Mouse (Mus musculus) cerebellum, postnatal 36 days (tissue): ENCODE measurements around the gene Vinac1.

Source experiments
- DNase-seq, 2 experiments: peaks; one replicate each; pipeline ENCODE4 v3.0.0; 2021 to 2022; ENCODE audit warnings: mixed read lengths in 2 of 2

Gene Vinac1

GRCm38 (mm10) chr2:129047811-129048210 is at the start of gene Vinac1:
Vinac1 (minus strand) TSS chr2:129048172.
- DNase-seq, result no peak

DNA sequence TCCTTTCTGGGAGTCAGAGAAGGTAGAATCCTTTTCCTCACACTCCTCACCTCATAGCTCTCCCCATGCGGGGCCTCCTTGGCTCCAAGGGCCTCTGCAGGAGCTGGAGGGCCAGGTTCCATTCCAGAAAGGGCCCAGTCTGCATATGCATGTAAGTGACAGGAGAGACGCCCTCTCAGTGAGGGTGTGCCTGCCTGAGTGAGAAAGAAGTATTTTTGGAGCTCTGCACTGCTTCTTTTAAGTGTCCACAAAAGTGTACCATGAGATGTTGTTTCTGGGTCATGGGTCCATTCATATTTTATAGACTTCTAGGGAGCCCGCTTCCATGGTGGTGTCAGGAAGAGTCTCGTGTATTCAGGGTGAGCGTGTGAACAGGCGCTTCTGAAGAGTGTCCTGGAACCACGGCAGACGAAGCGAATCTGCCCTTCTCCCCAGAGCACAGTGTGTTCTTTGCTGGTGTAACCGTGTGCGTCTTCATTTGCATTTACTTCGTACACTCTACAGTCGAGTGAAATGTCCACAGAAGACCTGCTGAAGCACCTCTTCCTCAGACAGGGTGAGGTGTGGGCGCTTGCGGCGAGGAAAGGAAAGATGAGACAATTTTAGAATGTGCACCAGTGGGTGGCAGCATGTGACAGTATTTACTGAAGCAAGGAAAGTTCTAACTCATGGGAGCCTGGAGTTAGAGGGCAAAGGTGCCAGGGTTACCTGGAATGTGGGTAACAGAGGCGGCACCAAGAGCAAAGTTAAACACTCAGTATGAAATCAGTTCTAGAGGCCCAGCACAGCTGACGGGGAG is 46.2 kb upstream of the Vinac1 start:
- DNase-seq, result no peak

- DNase-seq, result no peak
Measured at GRCm38 (mm10) chr2:129092810-129093209, 44.8 kb upstream of the Vinac1 start.

DNA sequence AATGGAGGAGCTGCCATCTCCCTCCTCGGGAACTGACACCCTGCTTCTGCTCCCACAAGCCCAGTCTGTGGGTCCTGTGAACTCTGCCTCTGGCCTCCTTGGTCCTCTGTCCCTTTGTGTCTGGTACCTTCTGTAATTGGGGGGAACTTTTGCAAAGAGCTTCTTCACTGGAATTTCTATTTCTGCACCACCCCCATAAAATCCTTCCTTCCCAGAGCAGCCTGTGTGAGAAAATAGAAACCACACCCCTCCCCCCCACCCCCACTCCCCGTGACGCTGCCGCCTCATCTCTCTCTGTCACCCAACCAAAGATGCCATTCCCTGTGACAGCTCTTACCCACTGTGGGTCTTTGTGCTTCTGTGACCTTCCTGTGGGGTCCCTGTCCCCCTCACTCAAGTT is 42.4 kb upstream of the Vinac1 start:
- no peak for DNase-seq

GRCm38 (mm10) chr2:129087520-129087919 is 39.5 kb upstream of the Vinac1 start:
- no peak for DNase-seq

DNA sequence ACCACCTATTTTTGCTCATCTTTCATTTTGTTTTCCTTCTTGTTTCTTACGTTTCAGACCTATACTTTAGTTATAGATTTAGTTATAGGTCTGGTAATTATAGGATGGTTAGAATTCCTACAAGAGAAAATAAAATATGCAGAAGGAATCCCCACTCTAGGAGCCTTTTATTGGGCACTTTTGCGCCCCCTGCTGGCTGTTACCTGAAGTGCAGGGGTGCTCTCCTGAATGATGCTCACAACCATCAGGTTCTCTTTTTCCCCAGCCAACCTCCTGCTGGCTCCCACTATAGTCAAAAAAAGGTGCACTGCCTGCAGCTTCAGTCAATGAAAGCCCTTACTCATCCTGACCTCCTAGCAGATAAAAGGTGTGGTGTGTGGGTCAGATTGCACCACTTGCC is 37.0 kb upstream of the Vinac1 start:
- peak; percentile 38 to 45 for DNase-seq

DNA sequence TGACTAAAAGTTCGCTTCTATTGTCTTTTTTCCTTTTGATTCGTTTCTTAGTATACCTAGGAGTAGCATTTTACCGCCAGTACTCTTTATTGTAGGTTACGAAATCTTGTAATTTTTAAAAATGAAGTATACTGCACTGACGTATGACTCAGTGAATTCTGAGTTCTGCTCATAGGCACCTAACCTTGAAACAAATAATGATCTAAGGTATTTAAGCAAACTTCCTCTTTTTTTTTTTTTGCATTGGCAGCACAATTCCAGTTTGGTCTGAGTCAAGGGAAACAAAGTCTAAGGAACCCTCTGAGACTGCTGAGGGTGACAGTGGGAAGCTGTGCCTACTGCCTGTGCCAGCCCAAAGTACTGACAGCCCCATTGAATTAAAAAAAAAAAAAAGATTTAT is 35.5 kb upstream of the Vinac1 start:
- no peak for DNase-seq

- no peak for DNase-seq
Measured at GRCm38 (mm10) chr2:129081097-129081496, 33.1 kb upstream of the Vinac1 start.

GRCm38 (mm10) chr2:129079194-129079593 is 31.2 kb upstream of the Vinac1 start:
- DNase-seq, result no peak

- DNase-seq, result no peak
Measured at GRCm38 (mm10) chr2:129078313-129078712, 30.3 kb upstream of the Vinac1 start.

- DNase-seq, result no peak
Measured at GRCm38 (mm10) chr2:129070296-129070695, 22.3 kb upstream of the Vinac1 start.

DNA sequence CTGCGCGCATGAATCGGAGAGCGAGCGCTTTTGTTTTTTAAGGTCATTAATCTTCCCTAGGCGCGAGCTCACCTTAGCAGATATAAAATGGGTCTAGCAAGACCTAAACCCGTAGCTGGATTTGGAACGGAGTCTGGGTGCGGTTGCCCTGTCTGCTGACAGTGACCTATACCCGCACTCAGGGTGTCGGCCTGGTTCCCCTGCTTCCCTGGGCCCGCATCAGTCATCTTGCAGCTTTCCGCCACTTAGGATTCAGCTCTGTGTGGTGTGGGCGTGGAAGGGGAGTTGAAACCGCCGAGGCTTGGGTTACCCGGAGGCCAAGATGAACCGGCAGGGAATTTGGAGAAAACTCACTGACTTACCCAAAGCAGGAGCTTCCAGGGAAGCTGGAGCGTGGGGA is 18.4 kb upstream of the Vinac1 start:
- peak; percentile 50 to 55 for DNase-seq

GRCm38 (mm10) chr2:129065437-129066282 is 17.7 kb upstream of the Vinac1 start, which contains the start of gene Ttl:
Ttl (plus strand) TSS chr2:129065942.
- DNase-seq, result peak; percentile 79 to 85

DNA sequence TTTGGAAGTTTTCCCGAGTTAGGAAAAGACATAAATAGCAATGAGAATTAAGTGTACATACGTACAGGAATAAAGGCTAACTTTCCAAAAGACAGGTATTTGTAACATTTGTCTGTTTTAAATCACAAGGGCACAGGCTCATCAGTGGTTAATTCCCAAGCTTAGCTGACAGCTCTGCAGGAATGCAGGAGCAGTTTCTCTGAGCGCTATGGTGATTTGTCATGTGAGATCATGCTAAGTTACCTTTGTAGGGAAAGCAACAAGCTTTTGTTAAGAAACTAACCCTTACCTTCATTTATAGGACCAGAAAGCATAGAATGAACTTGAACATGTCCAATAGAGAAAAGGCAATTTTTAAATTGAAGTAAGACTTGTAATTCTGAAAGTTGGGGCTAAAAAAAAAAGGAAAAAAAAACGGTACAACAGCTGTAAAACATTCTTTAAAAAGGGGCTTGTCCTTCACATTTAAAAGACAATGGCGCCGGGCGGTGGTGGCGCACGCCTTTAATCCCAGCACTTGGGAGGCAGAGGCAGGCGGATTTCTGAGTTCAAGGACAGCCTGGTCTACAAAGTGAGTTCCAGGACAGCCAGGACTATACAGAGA is 13.6 kb upstream of the Vinac1 start:
- no peak for DNase-seq

DNA sequence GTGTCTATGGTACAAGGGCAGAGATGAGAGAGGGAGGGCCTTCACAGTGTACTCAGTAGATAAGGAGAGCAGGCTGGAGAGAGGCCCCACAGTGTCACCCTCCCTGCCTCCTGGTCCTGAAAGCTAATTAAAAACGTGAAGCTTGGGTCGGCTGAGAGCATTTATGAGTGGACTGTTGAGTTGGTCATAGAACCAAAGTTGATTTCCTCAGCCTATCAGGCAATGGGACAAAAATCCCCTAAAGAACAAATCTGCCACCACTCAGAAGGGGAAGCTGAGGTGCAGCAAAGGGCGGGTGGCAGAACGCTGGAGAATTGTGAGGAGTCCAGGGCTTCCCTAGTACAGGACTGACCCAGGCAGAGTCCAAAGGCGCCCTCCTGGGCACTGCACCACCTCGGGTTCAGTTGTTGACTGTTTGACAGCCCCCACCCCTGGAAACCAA is 10.0 kb upstream of the Vinac1 start:
- DNase-seq, result no peak

- no peak for DNase-seq
Measured at GRCm38 (mm10) chr2:129057256-129057655, 9.3 kb upstream of the Vinac1 start.

DNA sequence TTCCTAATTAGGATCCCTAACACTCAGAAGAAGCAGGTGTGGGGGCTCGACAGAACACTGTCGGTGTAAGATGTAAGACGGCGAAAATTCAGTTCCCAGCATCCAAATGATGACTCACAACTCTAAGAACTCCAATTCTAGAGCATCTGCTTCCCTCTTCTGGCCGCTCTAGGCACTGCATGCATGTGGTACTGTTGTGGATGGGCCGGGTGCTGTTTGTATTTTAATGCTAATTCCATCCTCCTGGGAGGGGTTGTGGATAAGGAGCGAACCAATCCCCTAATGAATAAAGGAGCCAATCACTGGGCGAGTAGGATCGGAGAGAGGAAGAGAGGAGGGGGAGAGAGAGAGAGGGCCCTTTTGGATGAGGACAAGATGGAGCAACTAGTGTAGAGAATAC is 8.6 kb upstream of the Vinac1 start:
- peak; percentile 16 to 25 for DNase-seq

- DNase-seq, result no peak
Measured at GRCm38 (mm10) chr2:129055741-129056140, 7.8 kb upstream of the Vinac1 start.

- no peak for DNase-seq
Measured at GRCm38 (mm10) chr2:129052451-129052983, 4.5 kb upstream of the Vinac1 start.

DNA sequence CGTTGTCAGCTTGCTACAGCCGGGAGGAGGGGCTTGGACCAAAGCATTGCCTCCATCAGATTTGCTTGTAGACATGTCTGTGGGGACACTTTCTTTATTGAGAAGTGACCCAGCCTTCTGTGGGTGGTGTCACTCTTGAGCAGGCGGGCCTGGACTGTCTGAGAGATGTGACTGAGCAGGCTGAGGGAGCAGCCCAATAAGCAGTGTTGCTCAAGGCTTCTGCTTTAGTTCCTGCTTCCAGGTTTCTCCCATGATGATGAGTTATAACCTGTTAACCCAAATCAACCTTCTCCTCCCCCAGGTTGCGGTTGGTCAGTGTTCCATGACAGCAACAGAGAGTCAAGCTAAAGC is 1.2 kb downstream of the Vinac1 start:
- DNase-seq, result no peak

GRCm38 (mm10) chr2:129046172-129046845 is 1.7 kb downstream of the Vinac1 start:
- no peak for DNase-seq

DNA sequence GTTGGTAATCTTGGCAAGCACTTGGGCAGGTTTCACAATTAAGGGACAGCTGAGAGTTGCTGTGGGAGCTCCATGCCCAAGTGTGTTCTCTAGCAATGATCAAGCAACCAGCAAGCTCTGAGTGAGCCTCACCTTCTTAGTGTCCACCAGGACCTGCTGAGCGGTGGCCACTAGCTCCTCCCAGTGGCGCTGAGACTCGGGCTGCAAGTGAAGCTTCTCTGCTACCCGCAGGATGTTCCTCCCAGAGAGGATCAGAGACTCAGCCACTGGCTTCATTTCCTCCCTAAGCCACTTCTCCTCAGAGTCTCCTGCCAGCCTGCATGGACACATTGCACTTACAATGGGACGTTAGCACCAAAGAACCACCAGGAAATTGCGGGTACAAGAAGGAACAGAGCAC is 7.4 kb downstream of the Vinac1 start:
- peak in 1 of 2 experiments; percentile 16 for DNase-seq
